Comparison of ENCODE assay signal across 10 mouse cellular contexts in the genomic region with DNA sequence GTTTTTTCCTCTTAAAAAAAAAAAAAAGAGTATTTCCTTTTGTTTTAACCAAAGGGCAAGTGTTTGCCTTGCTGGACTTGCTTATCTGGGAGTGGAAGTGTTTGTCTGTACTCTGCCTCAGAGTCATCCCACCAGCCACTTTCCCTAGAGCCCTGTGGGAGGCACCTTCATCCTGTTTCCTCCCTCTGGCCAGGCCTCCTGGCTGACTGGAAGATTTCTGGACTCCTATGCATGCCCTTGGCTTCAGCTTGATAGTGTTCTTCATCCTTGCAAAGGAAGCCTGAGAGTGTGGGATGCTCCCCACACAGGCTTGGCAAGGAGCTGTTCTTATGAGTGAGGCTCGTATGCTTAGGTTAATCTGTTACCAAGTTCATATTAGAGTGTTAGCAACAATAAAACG.
DNase-seq lines count a peak whose midpoint lies in the region; ATAC-seq lines count a peak whose summit lies in the region.
"Had no signal": no experiment of that assay in that cellular context is flagged by ENCODE, and none has a peak within 500 bp of the region (broad histone marks: within the 10 kb centered on the region; RNA-seq: fewer than 3 reads in every experiment).

No protein-coding gene starts in this region.

- no peak overlapping the region for H3K4me3 ChIP-seq in neural tube, embryonic 13.5 days
- H3K4me3 ChIP-seq in forebrain, embryonic 12.5 days (replicated peaks) = no peak overlapping the region
- no peak overlapping the region for H3K4me3 ChIP-seq in embryonic facial prominence, embryonic 10.5 days
- H3K4me3 ChIP-seq: midbrain, embryonic 10.5 days had no signal

- H3K4me1 ChIP-seq in neural tube, embryonic 13.5 days (replicated peaks) = peaks cover 37% of the 10 kb centered on the region
- peaks cover 21% of the 10 kb centered on the region for H3K4me1 ChIP-seq in forebrain, embryonic 12.5 days
- H3K4me1 ChIP-seq in embryonic facial prominence, embryonic 10.5 days = peaks cover 51% of the 10 kb centered on the region

- 83% methylated on average over 2 of the region's 2 CpGs for WGBS in neural tube, embryonic 13.5 days
- WGBS in forebrain, embryonic 12.5 days = 77% methylated on average over 2 of the region's 2 CpGs
- WGBS in embryonic facial prominence, embryonic 10.5 days = 80% methylated on average over 2 of the region's 2 CpGs

- H3K4me2 ChIP-seq in neural tube, embryonic 13.5 days = no peak overlapping the region
- H3K4me2 ChIP-seq in forebrain, embryonic 12.5 days = no peak overlapping the region

- no peaks in the 10 kb centered on the region for H3K36me3 ChIP-seq in neural tube, embryonic 13.5 days
- H3K36me3 ChIP-seq in forebrain, embryonic 12.5 days (replicated peaks) = no peaks in the 10 kb centered on the region
- H3K36me3 ChIP-seq in embryonic facial prominence, embryonic 10.5 days (replicated peaks) = peaks cover 6% of the 10 kb centered on the region; the same call in 1 of the 2 replicates
- H3K36me3 ChIP-seq: midbrain, embryonic 10.5 days had no signal

- no peak for DNase-seq in neural tube, embryonic 10.5 days (ENCODE audit: extremely low spot score, low spot score)
- peak; percentile 59 to 61 for DNase-seq in heart, postnatal 14 days
- peak; percentile 47 to 77 for DNase-seq in kidney, postnatal 36 days
- DNase-seq in testis, postnatal 10 days (ENCODE audit: low spot score) = peak; percentile 57
- no peak for DNase-seq in embryonic facial prominence, embryonic 10.5 days (ENCODE audit: low spot score)
- DNase-seq in left cerebral cortex, postnatal 14 days (ENCODE audit: low spot score in 2 of 2) = no peak

- peak overlapping the region; percentile 43 for H3K27ac ChIP-seq in neural tube, embryonic 13.5 days (replicated peaks)
- H3K27ac ChIP-seq in forebrain, embryonic 12.5 days = no peak overlapping the region
- no peak overlapping the region for H3K27ac ChIP-seq in embryonic facial prominence, embryonic 10.5 days (replicated peaks)
- H3K27ac ChIP-seq: hindbrain, postnatal 0 days; midbrain, embryonic 10.5 days had no signal

- ATAC-seq in neural tube, embryonic 13.5 days (ENCODE audit: low read depth) = no peak
- ATAC-seq in forebrain, embryonic 12.5 days (ENCODE audit: low FRiP score) = no peak
- ATAC-seq: hindbrain, postnatal 0 days had no signal

- intact Hi-C loops in heart, postnatal 14 days (cut with DNase I) = no loop called here
- intact Hi-C loops in left cerebral cortex, postnatal 14 days (cut with DNase I) = no loop called here

- no peaks in the 10 kb centered on the region for H3K9me3 ChIP-seq in neural tube, embryonic 13.5 days
- H3K9me3 ChIP-seq in forebrain, embryonic 12.5 days = no peaks in the 10 kb centered on the region
- H3K9me3 ChIP-seq in embryonic facial prominence, embryonic 10.5 days = no peaks in the 10 kb centered on the region
- H3K9me3 ChIP-seq: midbrain, embryonic 10.5 days had no signal

- no peak overlapping the region for H3K9ac ChIP-seq in neural tube, embryonic 13.5 days
- no peak overlapping the region for H3K9ac ChIP-seq in forebrain, embryonic 12.5 days

- H3K27me3 ChIP-seq in neural tube, embryonic 13.5 days = no peaks in the 10 kb centered on the region
- no peaks in the 10 kb centered on the region for H3K27me3 ChIP-seq in forebrain, embryonic 12.5 days
- no peaks in the 10 kb centered on the region for H3K27me3 ChIP-seq in embryonic facial prominence, embryonic 10.5 days (replicated peaks; ENCODE audit: low read depth, poor library complexity, severe bottlenecking)

Comparison
In these comparisons a context has a peak if more than half of its experiments do, and no peak if none do; other contexts are left out.
1. DNase-seq: peak in heart, postnatal 14 days (2 of 2), kidney, postnatal 36 days (2 of 2) and testis, postnatal 10 days (single experiment); none in neural tube, embryonic 10.5 days (single experiment), embryonic facial prominence, embryonic 10.5 days (single experiment) and left cerebral cortex, postnatal 14 days (0 of 2).